Mouse (Mus musculus) neutrophil, adult 59 days (primary cell): ENCODE measurements around the gene Mrpl58. TPM values are rescaled to one million over a fixed set of nuclear protein-coding genes. Genes with fewer than 3 reads are reported as not detected.

Experiments used
- total RNA-seq, 2 experiments: library from RNA; stranded (reverse); gene quantifications; 1 replicate in 1 of 2; 2 replicates in 1 of 2; pipeline ENCODE4 v1.2.4; 2023

Mrpl58 gene
- total RNA-seq = 10 to 100 TPM; 40.2 to 43.7 TPM

GRCm38 (mm10) chr11:115403338-115404124, at the start of gene Mrpl58:
TSS of gene Mrpl58 (plus strand) at chr11:115403752.

GRCm38 (mm10) chr11:115367395-115367944, 36.1 kb upstream of the Mrpl58 start, which contains the start of gene Hid1:
TSS of gene Hid1 (minus strand) at chr11:115367756.

DNA sequence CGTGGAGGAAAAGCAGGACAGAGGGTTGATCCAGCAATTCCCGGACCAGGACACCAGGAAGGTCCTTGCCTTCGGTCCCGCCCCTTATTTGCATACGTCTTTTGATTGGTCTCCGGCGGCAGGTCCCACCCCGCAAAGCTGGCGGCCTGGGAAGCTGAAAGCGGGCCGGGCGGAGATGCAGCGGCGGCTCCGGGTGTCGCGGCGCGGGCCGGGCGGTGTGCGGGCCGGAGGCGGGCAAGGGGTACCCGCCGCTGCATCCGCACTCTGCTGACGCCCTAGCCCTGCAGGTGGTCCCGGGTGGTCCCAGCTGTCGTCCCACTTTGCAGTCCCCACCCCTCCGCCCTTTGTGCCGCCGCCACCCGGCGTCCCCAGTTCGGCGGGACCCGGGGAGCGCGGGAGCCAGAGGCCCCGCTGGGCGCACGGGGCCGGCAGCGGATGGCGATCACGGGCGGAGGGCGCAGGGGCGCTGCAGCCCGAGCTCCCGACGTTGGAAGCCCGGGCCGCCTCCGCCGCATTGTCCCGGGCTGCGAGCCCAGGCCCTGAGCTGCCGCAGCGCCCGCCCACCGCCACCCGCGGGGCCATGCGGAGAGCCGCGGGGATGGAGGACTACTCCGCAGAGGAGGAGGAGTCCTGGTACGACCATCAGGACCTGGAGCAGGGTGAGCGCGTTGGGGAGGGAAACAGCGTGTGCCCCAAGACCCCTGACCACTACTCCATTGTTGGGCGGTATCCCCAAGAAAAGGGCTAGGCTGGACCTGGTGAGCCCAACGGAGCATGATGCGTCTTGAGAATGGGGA, 21.6 kb upstream of the Mrpl58 start, which contains the start of gene Cdr2l:
Gene Cdr2l (plus strand): TSS at position 174 of the 797 bp plus-strand sequence.

DNA sequence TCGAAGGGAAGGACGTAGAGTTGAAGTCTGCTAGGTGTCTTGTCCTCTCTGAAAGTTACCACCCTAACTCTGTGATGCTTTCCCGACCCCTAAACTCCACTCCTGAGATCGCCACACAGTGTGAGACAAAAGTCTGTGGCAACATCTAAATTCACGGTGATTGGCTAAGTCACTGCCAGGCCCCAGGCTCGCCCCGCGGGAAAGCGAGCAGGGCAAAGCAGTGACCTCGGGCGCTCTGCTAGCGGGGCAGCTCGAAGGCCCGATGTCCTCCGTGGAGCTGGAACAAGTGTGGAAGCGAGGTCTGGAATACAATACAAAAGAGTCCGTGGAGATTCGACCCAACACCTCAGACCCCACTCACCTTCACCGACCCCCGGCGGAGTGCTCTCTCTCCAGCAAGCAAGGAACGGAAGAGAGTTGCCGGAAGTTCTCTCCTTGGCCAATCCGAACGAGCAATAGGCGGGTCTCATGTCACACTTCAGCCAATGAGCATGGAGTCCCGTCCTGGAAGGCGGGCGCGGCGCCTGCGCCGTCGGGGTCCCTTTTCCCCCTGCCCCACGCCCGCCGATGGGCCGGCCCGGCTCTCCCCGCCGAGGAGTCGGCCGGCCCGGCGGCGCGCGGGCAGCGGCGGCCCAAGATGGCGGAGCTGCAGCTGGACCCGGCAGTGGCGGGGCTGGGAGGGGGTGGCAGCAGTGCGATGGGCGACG, 16.1 kb downstream of the Mrpl58 start, which contains the start of the genes Atp5h and Kctd2:
Gene Atp5h (minus strand): TSS at position 432 of the 707 bp plus-strand sequence.
Gene Kctd2 (plus strand): TSS at position 598 of the 707 bp plus-strand sequence.

DNA sequence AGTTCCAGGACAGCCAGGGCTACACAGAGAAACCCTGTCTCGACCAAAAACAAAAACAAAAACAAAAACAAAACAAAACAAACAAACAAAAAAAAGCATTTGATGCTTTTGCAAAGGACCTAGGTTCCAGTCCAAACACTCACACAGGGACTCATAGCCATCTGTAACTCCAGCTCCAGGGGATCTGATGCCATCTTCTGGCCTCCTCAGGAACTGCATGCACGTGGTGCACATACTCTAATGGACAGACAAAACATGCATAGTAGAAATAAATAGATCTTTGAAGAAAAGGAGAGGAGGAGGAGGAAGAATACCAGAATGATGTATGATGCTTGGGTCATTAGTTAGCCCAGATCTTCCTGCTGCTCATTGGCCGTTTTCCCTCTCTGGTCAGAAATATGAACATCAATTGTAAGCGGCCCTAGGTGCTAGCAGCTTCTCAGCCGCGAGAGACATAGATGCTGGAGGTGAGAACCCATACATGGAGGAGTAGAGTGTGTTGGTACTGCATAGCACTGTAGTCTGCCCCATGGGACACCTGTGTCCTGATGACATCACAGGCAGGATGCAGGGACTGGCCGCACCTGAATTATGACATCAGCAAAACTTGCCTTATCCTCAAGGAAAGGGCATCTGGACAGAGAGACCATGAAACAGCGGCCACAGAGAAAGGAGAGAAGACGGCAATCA, 36.5 kb downstream of the Mrpl58 start, which contains the start of gene Trim80:
Gene Trim80 (plus strand): TSS at position 640 of the 690 bp plus-strand sequence.

Other genes with a start within 250 kb of the Mrpl58 start
- 100 to 1,000 TPM; 153 to 167 TPM for gene Slc9a3r1, start 240.4 kb upstream of the Mrpl58 start, total RNA-seq
- gene Tmem104, start 216.3 kb upstream of the Mrpl58 start, total RNA-seq = 10 to 100 TPM; 36.2 to 46.6 TPM
- 10 to 100 TPM; 16.2 to 21.2 TPM for gene Nat9, start 215.9 kb upstream of the Mrpl58 start, total RNA-seq
- not detected for gene Grin2c, start 136.5 kb upstream of the Mrpl58 start, total RNA-seq
- gene Fdxr, start 126.7 kb upstream of the Mrpl58 start, total RNA-seq = 10 to 100 TPM in 1 of 2 experiments, 1 to 10 TPM in 1; 6.9 to 10.0 TPM
- gene Fads6, start 106.1 kb upstream of the Mrpl58 start, total RNA-seq = 1 to 10 TPM; 2.0 to 2.2 TPM
- gene Otop2, start 96.6 kb upstream of the Mrpl58 start, total RNA-seq = not detected
- gene Ush1g, start 81.7 kb upstream of the Mrpl58 start, total RNA-seq = not detected
- gene Otop3, start 69.0 kb upstream of the Mrpl58 start, total RNA-seq = not detected
- 1 to 10 TPM in 1 of 2 experiments, under 1 TPM in 1; 0.93 to 1.7 TPM for gene Hid1, start 36.0 kb upstream of the Mrpl58 start, total RNA-seq
- under 1 TPM; 0.20 to 0.22 TPM for gene Cdr2l, start 21.8 kb upstream of the Mrpl58 start, total RNA-seq
- 100 to 1,000 TPM; 199 to 220 TPM for gene Atp5h, start 16.2 kb downstream of the Mrpl58 start, total RNA-seq
- gene Kctd2, start 16.4 kb downstream of the Mrpl58 start, total RNA-seq = 10 to 100 TPM; 20.5 to 24.6 TPM
- gene Trim80, start 36.8 kb downstream of the Mrpl58 start, total RNA-seq = not detected
- gene Slc16a5, start 58.7 kb downstream of the Mrpl58 start, total RNA-seq = under 1 TPM in 1 of 2 experiments, not detected in 1; 0.16 TPM
- 10 to 100 TPM; 52.6 to 58.6 TPM for gene Armc7, start 71.9 kb downstream of the Mrpl58 start, total RNA-seq
- 10 to 100 TPM; 45.1 to 57.4 TPM for gene Nt5c, start 88.1 kb downstream of the Mrpl58 start, total RNA-seq
- gene Jpt1, start 110.6 kb downstream of the Mrpl58 start, total RNA-seq = 100 to 1,000 TPM; 129 to 152 TPM
- 100 to 1,000 TPM; 158 to 172 TPM for gene Sumo2, start 132.5 kb downstream of the Mrpl58 start, total RNA-seq
- gene Nup85, start 160.7 kb downstream of the Mrpl58 start, total RNA-seq = 10 to 100 TPM; 40.0 to 40.7 TPM
- gene Mrps7, start 200.2 kb downstream of the Mrpl58 start, total RNA-seq = 10 to 100 TPM; 10.7 to 20.3 TPM
- gene Gga3, start 200.3 kb downstream of the Mrpl58 start, total RNA-seq = 10 to 100 TPM; 57.5 to 58.2 TPM
- 10 to 100 TPM; 17.1 to 18.4 TPM for gene Mif4gd, start 209.2 kb downstream of the Mrpl58 start, total RNA-seq
- gene Slc25a19, start 224.5 kb downstream of the Mrpl58 start, total RNA-seq = 10 to 100 TPM; 11.3 to 11.8 TPM